Mouse (Mus musculus): ENCODE results near the gene Fam171a1.

DNA sequence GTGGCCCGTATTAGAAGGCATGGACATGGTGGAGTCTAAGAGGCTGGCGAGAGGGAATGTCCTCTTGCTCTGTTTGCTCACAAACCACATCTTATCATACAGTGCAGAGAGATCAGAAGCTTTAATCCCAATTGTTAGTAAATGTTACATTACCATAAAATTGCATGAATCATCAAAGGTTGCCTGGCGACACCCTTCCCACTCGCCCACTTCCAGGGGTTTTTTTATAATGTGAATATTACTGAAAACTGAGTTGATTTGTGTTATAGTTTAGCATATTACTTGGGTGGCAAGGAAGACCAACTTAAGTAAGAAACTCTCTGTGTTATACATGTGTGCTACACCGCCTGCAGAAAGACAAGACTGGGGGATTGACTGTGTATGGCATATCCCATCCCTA is 60.9 kb downstream of the Fam171a1 start:
- TF ChIP-seq CTCF (IDR thresholded peaks at IDR 0.05) = no peak
- no peak for TF ChIP-seq EP300 (IDR thresholded peaks at IDR 0.05)

Data from lung, postnatal 0 days (tissue).